Mouse (Mus musculus): ENCODE results near the gene Ankrd13b. TPM values are rescaled to one million over a fixed set of nuclear protein-coding genes. Genes with fewer than 3 reads are reported as not detected.
"Not testable (repeated sequence)": the region's sequence is repeated elsewhere in the genome, so short reads cannot be mapped to it uniquely, and the experiment has no call there.

The Ankrd13b gene
- polyA plus RNA-seq (2015; fragmentation: Nextera tagmentation; extraction: Ambion mirVana) = 3.2 and 4.9 TPM in 2 replicates

DNA sequence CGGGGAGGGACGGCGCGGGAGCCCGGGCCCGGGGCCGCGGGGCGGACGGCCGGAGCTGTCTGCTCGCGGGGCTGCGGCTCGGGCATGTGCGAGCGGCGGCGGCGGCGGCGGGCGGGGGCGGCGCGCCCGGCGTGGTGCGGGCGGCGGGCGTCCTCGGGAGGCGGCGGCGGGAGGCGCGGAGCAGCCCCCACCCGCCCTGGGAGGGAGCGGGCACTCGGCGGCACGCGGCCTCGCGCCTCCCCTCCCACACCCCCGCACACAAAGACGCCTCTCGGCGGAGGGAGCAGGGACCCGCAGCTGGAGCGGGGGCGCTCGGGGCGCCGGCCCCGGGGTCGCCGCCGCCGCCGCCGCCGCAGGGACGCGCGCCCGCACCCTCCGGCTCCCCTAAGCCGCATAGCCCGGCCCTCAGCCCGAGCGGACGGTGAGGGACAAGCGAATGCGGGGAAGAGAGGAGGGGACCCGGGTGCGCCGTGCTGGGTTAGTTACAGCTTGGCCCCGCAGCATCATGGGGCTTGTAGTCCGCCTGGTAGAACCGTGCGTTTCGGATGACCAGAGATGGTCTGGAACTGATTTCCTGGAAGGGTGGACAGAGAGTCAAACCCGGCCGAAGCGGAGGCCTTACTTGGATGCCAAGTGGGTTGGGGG is at the start of gene Ankrd13b:
Gene Ankrd13b, minus strand, starts transcription at position 88 of the 645 bp plus-strand sequence.
- no peaks in the 10 kb centered on the region for H3K36me3 ChIP-seq
- H3K27ac ChIP-seq = peak within 1 kb of the TSS; percentile 95
- peak; percentile 24 for ATAC-seq (replicated peaks; ENCODE audit: insufficient number of reproducible peaks, insufficient read depth, low FRiP score, low read depth)
- peak within 1 kb of the TSS; percentile 87 for H3K4me3 ChIP-seq
- H3K27me3 ChIP-seq = no peaks in the 10 kb centered on the region
- no peaks in the 10 kb centered on the region for H3K9me3 ChIP-seq (replicated peaks)
- H3K9ac ChIP-seq = peak within 1 kb of the TSS; percentile 90
- H3K4me1 ChIP-seq (replicated peaks) = peaks cover 64% of the 10 kb centered on the region
- H3K4me2 ChIP-seq = peak within 1 kb of the TSS; percentile 99
- WGBS = 1% methylated on average over 42 of the region's 87 CpGs

DNA sequence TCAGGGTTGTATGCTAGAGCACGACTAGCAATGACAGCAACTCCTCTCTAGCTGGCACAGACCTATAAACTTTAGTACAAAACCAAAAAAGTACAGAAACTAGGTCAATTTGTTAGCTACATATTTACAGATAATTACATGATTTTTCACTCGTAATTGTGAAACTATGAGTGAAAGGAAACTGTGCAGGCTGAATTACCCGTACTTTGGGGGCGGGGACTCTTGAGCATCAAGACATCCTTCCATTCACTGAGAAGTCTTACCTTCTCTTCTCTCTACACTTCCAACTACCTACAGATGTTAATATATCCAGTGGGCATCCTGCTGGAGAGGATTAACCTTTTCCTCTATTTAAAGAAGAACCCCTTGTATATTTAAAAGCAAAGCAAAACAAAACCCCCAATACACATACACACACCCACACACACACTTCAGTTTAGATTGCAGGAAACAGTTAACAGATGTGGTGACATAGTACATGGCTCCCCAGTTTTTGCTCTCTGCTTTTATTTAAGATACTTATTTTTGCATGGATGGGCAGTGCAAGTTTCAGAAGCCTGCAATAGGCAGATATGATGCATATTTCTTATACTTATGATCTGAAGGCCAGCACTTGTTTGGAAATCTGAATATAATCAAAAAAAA is 42.8 kb upstream of the Ankrd13b start:
- no peaks in the 10 kb centered on the region for H3K9me3 ChIP-seq (replicated peaks)
- H3K9ac ChIP-seq = no peak overlapping the region
- H3K36me3 ChIP-seq = peaks cover 30% of the 10 kb centered on the region
- no peak for ATAC-seq (replicated peaks; ENCODE audit: insufficient number of reproducible peaks, insufficient read depth, low FRiP score, low read depth)
- H3K4me1 ChIP-seq (replicated peaks) = no peaks in the 10 kb centered on the region
- H3K4me2 ChIP-seq = no peak overlapping the region
- no peaks in the 10 kb centered on the region for H3K27me3 ChIP-seq
- H3K4me3 ChIP-seq = no peak overlapping the region
- no peak overlapping the region for H3K27ac ChIP-seq
- 84% methylated on average over 4 of the region's 4 CpGs for WGBS

DNA sequence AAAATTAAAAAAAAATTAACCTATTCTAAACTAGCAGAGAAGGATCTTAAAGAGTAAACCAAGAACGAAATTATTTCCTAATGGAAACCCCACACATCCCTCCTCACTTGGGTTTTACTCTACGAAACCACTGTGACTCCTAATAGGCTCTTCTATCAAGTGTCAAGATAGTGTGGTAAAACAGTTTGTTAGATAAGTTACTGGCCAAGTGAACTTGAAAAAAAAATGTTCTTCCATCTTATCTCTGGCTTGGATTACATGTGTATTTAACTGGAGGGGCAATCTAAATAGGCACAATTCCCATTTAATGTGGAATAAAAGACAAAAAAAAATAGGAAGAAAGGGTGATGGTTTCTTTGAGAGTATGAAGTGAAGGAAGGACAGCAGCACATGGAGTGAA is 41.4 kb upstream of the Ankrd13b start:
- no peak overlapping the region for H3K27ac ChIP-seq
- H3K4me2 ChIP-seq = no peak overlapping the region

DNA sequence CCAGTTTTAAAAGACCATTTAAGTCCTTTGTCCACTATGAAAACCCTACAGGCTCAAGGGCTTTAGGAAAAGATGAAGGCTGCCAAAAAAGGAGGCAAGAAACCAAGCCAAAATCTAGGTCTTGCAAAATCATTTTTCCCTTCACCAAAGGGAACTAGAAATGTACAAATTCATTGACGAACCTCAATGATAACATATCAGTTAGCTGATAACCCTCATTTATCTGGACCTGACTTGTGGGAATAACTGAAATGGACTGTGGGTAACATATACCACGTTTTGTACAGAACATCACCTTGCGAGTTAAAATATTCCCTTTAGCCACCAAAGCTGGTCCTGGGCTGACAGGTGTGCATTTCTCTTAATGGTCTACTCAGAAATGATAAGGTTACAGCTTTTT is 40.2 kb upstream of the Ankrd13b start:
- 68% methylated on average over 3 of the region's 3 CpGs for WGBS

More for the DNA sequence above, 41.4 kb upstream of the Ankrd13b start:
- Histone ChIP-seq H3K36me3 (peaks cover 16% of the 10 kb centered on the region), H3K9ac (no peak overlapping the region), H3K4me1 (replicated peaks) (no peaks in the 10 kb centered on the region), H3K4me3 (no peak overlapping the region), H3K27me3 (no peaks in the 10 kb centered on the region), H3K9me3 (replicated peaks) (no peaks in the 10 kb centered on the region)
- 72% methylated on average over 2 of the region's 2 CpGs for WGBS
- ATAC-seq (replicated peaks; ENCODE audit: insufficient number of reproducible peaks, insufficient read depth, low FRiP score, low read depth) = no peak

DNA sequence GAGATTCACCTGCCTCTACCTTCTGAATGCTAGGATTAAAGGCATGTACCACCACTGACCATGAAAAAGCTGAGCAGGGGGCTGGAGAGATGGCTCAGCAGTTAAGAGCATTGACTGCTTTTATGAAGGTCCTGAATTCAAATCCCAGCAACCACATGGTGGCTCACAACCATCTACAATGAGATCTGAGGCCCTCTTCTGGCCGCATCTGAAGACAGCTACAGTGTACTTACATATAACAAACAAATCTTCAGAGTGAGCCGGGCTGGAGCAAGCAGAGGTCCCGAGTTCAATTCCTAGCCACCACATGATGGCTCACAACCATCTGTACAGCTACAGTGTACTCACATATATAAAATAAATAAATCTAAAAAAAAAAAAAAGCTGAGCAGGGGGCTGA is 38.9 kb upstream of the Ankrd13b start:
- H3K27me3 ChIP-seq; H3K4me3 ChIP-seq; H3K36me3 ChIP-seq; H3K4me2 ChIP-seq; H3K9me3 ChIP-seq (replicated peaks); ATAC-seq (replicated peaks; ENCODE audit: insufficient number of reproducible peaks, insufficient read depth, low FRiP score, low read depth); H3K9ac ChIP-seq; H3K4me1 ChIP-seq (replicated peaks); H3K27ac ChIP-seq: not testable (repeated sequence)
- WGBS = 93% methylated on average over 3 of the region's 3 CpGs

More for the DNA sequence above, 40.2 kb upstream of the Ankrd13b start:
- ATAC-seq (replicated peaks; ENCODE audit: insufficient number of reproducible peaks, insufficient read depth, low FRiP score, low read depth) = no peak
- Histone ChIP-seq H3K9ac (no peak overlapping the region), H3K27ac (no peak overlapping the region), H3K27me3 (no peaks in the 10 kb centered on the region), H3K4me3 (no peak overlapping the region), H3K4me2 (no peak overlapping the region), H3K9me3 (replicated peaks) (no peaks in the 10 kb centered on the region), H3K36me3 (peaks cover 7% of the 10 kb centered on the region; the same call in 1 of the 2 replicates), H3K4me1 (replicated peaks) (no peaks in the 10 kb centered on the region)

DNA sequence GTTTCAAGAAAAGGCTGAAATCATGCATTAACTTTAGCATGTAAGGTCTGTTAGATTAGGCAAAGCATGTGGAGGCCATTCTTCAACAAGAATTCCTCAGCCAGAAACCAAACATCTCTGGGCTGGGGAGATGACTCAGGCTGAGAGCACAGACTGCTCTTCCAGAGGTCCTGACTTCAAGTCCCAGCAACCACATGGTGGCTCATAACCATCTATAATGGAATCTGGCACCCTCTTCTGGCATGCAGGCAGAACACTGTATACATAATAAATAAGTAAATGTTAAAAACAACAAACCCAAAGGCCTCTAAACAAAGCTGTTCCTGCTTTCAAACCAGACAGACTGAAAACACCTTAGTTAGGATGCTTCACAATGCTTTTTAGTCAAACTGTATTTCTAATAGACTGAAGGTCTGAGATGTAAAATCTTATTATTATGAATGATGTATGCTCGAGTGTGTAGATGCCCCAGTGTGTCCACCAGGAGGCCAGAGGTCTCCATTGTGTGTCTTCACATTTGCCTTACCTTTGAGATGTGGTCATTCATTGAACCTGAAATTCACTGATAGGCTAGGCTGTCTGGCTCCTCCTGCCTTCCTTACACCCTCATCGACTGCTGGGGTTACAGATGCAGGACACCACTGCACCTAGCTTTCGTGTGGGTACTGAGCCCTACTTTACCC is 36.5 kb upstream of the Ankrd13b start:
- Histone ChIP-seq H3K4me1 (replicated peaks) (no peaks in the 10 kb centered on the region), H3K36me3 (peaks cover 3% of the 10 kb centered on the region; the same call in 1 of the 2 replicates), H3K4me2 (no peak overlapping the region), H3K27me3 (no peaks in the 10 kb centered on the region), H3K4me3 (no peak overlapping the region), H3K9me3 (replicated peaks) (no peaks in the 10 kb centered on the region), H3K9ac (no peak overlapping the region), H3K27ac (no peak overlapping the region)
- 68% methylated on average over 3 of the region's 3 CpGs for WGBS
- ATAC-seq (replicated peaks; ENCODE audit: insufficient number of reproducible peaks, insufficient read depth, low FRiP score, low read depth) = no peak

DNA sequence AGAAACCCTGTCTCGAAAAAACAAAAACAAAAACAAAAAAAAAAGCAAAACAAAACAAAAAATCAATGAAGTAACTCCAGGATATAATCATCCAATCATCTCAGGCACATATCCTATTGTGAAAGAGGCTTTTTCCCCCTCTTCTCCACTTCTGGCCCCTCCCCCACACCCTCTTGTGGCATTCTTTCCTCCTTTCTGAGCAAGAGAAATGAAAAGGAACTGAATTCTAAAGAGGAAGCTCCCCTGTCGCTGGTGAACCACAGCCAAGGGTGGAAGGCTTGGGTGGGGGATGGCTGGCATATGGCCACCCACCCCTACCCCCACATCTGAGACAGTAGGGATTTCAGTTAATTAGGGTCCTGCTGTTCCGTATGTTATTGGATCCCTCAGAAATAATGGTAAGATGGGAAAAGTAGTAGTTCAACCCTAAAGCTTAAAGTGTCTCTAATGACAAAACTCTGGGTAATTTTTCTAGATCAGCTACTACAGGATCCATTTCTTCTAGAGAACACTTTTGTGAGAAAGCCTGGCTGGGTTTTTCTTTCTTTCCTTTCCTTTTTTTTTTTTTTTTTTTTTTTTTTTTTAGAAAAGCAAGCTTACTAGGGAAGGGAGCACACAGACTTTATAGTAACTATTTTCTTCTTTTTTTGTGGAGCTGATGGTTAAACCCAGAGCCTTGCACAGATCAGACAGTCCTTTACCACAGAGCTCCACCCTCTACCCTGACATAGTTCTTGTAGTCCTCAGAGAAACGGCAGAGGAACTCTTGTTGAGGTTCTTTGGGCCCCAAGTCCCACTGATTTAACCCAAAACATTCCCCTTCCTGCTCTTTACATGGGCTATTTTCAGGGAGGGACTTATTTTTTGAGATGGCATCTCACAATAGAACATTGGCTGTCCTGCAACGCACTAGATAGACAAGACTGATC is 31.4 kb upstream of the Ankrd13b start:
- 52% methylated on average over 5 of the region's 5 CpGs for WGBS
- ATAC-seq (replicated peaks; ENCODE audit: insufficient number of reproducible peaks, insufficient read depth, low FRiP score, low read depth) = no peak
- no peak overlapping the region for H3K27ac ChIP-seq

DNA sequence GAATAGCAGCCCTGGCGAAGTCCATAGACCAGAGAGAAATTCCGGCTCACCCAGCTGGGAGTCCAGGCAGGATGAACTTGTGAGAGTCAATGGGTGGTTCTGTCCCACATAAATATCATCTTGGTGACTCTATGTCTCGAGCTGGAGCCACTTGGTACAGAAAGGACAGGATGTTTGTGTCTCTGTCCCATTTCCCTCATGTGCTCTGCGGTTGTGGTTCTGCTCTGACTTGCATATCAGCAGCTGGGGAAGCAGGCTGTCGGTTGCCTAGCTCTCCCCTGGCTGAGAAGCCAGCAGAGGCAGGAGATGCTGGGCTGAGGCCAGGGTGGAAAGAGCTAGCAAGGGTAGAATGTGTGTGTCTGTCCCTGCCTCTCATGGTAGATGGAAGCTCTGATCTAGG is 29.6 kb upstream of the Ankrd13b start, which contains the start of gene Gm10392:
Gene Gm10392, minus strand, starts transcription at position 156 of the 400 bp plus-strand sequence.
- WGBS = 46% methylated on average over 5 of the region's 5 CpGs
- Histone ChIP-seq H3K27ac (peak within 1 kb of the TSS; percentile 21; the same call in 1 of the 2 replicates), H3K36me3 (no peaks in the 10 kb centered on the region), H3K9ac (no peak within 1 kb of the TSS), H3K4me2 (no peak within 1 kb of the TSS), H3K9me3 (replicated peaks) (no peaks in the 10 kb centered on the region), H3K27me3 (peaks cover 6% of the 10 kb centered on the region; the same call in 1 of the 2 replicates), H3K4me1 (replicated peaks) (peaks cover 22% of the 10 kb centered on the region), H3K4me3 (no peak within 1 kb of the TSS)
- ATAC-seq (replicated peaks; ENCODE audit: insufficient number of reproducible peaks, insufficient read depth, low FRiP score, low read depth) = no peak

More for the DNA sequence above, 31.4 kb upstream of the Ankrd13b start:
- Histone ChIP-seq H3K36me3 (no peaks in the 10 kb centered on the region), H3K9ac (no peak overlapping the region), H3K9me3 (replicated peaks) (no peaks in the 10 kb centered on the region), H3K4me2 (no peak overlapping the region), H3K27me3 (peaks cover 6% of the 10 kb centered on the region; the same call in 1 of the 2 replicates), H3K4me3 (no peak overlapping the region), H3K4me1 (replicated peaks) (peaks cover 3% of the 10 kb centered on the region)

DNA sequence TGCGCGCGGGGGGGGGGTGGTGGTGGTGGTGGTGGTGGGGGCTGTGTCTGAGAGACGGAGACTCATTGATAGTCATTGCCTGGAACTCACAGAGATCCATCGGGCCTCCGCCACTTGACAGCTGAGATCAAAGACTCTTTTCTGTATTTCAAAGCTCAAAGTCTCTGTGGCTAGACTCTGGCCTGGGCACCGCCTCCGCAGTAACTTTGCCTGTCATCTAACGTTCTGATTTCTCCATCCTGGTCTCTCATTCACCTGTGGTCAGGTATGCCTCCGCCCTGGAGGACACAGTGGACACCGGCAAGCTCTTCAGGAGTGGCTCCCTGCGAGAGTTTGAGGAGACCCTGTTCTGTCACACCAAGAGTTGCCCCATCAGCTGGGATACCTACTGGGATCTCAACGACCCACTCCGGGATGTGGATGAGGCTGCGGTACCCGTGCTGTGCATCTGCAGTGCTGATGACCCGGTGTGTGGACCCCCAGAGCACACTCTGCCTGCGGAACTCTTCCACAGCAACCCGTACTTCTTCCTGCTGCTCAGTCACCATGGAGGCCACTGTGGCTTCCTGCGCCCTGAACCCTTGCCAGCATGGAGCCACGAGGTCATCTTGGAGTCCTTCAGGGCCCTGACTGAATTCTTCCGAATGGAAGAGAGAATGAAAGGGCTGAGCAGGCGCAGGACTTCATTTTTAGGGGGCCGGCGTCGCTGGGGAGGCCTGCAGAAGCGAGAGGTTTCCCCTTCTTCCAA is 28.7 kb upstream of the Ankrd13b start:
- H3K4me1 ChIP-seq (replicated peaks) = peaks cover 28% of the 10 kb centered on the region
- H3K27me3 ChIP-seq = peaks cover 6% of the 10 kb centered on the region; the same call in 1 of the 2 replicates
- peak overlapping the region; percentile 21; the same call in 1 of the 2 replicates for H3K27ac ChIP-seq
- 70% methylated on average over 27 of the region's 27 CpGs for whole genome bisulfite sequencing
- H3K36me3 ChIP-seq = no peaks in the 10 kb centered on the region
- H3K4me3 ChIP-seq = no peak overlapping the region
- no peaks in the 10 kb centered on the region for H3K9me3 ChIP-seq (replicated peaks)
- no peak overlapping the region for H3K4me2 ChIP-seq
- no peak for ATAC-seq (replicated peaks; ENCODE audit: insufficient number of reproducible peaks, insufficient read depth, low FRiP score, low read depth)
- H3K9ac ChIP-seq = no peak overlapping the region
